Mouse (Mus musculus) spleen, adult 2 months (tissue): ENCODE measurements around the gene Gphn. TPM values are rescaled to one million over a fixed set of nuclear protein-coding genes. Genes with fewer than 3 reads are reported as not detected.
A peak's percentile ranks its signal among the peaks of the same experiment; 100 is the strongest.
"Not testable (repeated sequence)": the region's sequence is repeated elsewhere in the genome, so short reads cannot be mapped to it uniquely, and the experiment has no call there.

Source experiments
- DNase-seq, 2 experiments: peaks; one replicate each; pipeline versions ENCODE4 v3.0.0 to v3.0.0-alpha.2; 2012 to 2021; ENCODE audit warnings: low spot score in 2 of 2, low read depth in 1 of 2
- H3K27ac ChIP-seq: fragments of 200-500 bp; 2 replicates; pipeline ENCODE4 v1.5.1; 2012; ENCODE audit warnings: low read length, inconsistent platforms; ENCODE audit not compliant: insufficient read depth
- H3K27me3 ChIP-seq: fragments of 200-500 bp; 2 replicates; pipeline ENCODE4 v1.6.1; 2012; ENCODE audit warnings: mild to moderate bottlenecking, moderate library complexity, low read length, inconsistent platforms; ENCODE audit not compliant: control insufficient read depth, insufficient read depth
- H3K36me3 ChIP-seq: fragments of 200-500 bp; 2 replicates; pipeline ENCODE4 v1.6.1; 2012; ENCODE audit warnings: mild to moderate bottlenecking, low read length, inconsistent platforms; ENCODE audit not compliant: control insufficient read depth, insufficient read depth
- H3K4me1 ChIP-seq: fragments of 200-500 bp; 2 replicates; pipeline ENCODE4 v1.6.1; 2011; ENCODE audit warnings: inconsistent platforms; ENCODE audit not compliant: control insufficient read depth, insufficient read depth, insufficient read length
- H3K4me3 ChIP-seq: fragments of 200-500 bp; 2 replicates; pipeline ENCODE4 v1.5.1; 2011; ENCODE audit warnings: mild to moderate bottlenecking, inconsistent platforms; ENCODE audit not compliant: insufficient read depth, insufficient read length; ENCODE audit errors: extremely low read depth
- CTCF ChIP-seq: fragments of 200-500 bp; IDR thresholded peaks from 2 replicates; pipeline ENCODE4 v1.5.1; 2011; ENCODE audit warnings: mild to moderate bottlenecking, inconsistent platforms; ENCODE audit not compliant: insufficient read depth, insufficient read length, insufficient replicate concordance; ENCODE audit errors: extremely low read depth
- POLR2A ChIP-seq: fragments of 200-500 bp; IDR thresholded peaks from 2 replicates; pipeline ENCODE4 v1.6.1; 2011; ENCODE audit warnings: low read depth, low read length, inconsistent platforms
- WGBS: fragments of 180-500 bp; shearing (Covaris S2); methylation state at CpG from one replicate; pipeline ENCODE4 v1.1.7; 2018; 5-methylcytosine and 5-hydroxymethylcytosine counted together
- polyA plus RNA-seq: library from polyadenylated mRNA; depleted of rRNA; stranded (reverse); fragments of >200 nt; gene quantifications from 2 replicates; pipeline ENCODE4 v1.2.3, GENCODE M21; 2012

Gene Gphn
- polyA plus RNA-seq, 1 experiment = 4.3 TPM

DNA sequence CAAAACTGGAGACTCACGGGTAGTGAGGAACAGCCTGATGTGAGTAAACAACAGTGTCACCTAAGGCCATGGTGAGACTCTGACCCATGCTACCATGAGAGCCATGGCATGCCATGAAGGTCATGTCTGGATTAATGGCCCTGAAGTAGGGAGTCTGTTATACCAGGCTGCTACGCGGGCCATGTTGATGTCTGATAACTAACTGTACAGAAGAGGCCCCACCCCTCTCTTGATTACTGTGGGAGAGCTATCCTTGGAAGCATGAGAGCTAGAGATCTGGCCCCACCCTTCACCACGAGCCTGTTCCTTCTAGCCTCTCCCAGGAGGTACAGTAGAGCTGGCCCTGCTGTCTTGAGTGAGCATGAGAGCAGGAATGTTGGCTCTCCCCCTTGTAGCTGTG lies 101.8 kb downstream of the Gphn start:
- Histone ChIP-seq H3K4me1 (no peaks in the 10 kb centered on the region), H3K27me3 (no peaks in the 10 kb centered on the region), H3K36me3 (no peaks in the 10 kb centered on the region), H3K4me3 (no peak overlapping the region), H3K27ac (no peak overlapping the region)
- TF ChIP-seq CTCF = no peak
- TF ChIP-seq POLR2A = no peak
- WGBS = 91% methylated on average over 4 of the region's 4 CpGs
- no peak for DNase-seq

DNA sequence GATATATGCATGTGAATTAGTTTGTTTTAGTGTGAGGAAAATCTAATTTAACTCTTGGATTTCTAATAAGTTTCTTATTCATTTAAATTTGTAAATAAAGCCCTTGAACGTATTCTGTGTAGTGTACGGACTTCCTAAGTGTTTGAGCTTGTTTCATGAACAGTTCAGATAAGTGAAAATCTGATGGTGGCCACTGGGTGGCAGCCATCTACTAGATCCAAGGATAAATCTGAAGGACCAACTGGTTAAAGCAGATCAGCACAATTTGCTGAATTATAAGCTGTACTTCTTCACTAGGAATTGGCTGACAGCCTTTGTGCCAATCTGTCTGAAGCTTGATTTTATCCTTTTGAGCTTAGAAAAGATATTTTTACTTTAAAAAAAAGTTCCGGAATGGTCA lies 105.9 kb downstream of the Gphn start:
- H3K27ac ChIP-seq = no peak overlapping the region
- H3K4me1 ChIP-seq = no peaks in the 10 kb centered on the region
- H3K4me3 ChIP-seq = no peak overlapping the region
- DNase-seq = peak in 1 of 2 experiments; percentile 18
- WGBS = 66% methylated on average over 3 of the region's 3 CpGs
- TF ChIP-seq CTCF (no peak), POLR2A (no peak)
- no peaks in the 10 kb centered on the region for H3K36me3 ChIP-seq
- no peaks in the 10 kb centered on the region for H3K27me3 ChIP-seq

DNA sequence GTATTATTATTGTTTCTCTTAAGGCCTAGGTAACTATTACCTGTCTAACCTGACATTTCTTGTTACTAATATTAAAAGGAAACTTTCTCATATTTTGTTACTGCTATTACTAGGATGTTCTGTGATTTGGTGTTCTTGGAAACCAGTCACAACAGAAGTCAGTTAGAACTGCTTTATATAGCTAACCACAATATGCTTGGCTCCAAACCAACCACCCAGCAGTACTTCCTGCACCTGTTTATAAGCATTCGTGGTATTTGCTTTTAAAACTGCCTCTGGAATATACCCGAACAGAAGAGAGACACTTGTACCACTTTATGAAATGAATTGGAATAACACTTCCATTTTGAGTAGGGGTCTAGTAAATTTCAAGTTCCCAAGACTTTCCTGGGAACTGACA lies 130.3 kb downstream of the Gphn start:
- peak in 1 of 2 experiments; percentile 1 for DNase-seq
- no peaks in the 10 kb centered on the region for H3K4me1 ChIP-seq
- H3K36me3 ChIP-seq = no peaks in the 10 kb centered on the region
- 7% methylated on average over 2 of the region's 2 CpGs for WGBS
- no peak overlapping the region for H3K4me3 ChIP-seq
- H3K27me3 ChIP-seq = no peaks in the 10 kb centered on the region
- TF ChIP-seq POLR2A = no peak
- H3K27ac ChIP-seq = no peak overlapping the region

DNA sequence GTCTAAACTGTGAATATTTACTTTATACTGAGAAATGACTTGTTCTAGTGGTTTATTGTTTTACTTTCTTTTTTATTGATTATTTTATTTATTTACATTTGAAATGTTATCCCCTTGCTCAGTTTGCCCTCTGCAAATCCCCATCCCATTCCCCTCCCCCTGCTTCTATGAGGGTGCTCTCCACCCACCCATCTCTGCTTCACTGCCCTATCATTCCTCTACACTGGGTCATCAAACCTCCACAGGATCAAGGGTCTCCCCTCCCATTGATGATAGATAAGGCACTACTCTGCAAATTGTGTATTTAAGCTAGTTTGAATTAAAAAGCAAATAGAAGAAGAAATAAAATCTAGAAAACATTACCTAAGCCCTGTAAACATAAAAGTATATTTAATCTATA lies 163.1 kb downstream of the Gphn start:
- no peaks in the 10 kb centered on the region for H3K4me1 ChIP-seq
- no peaks in the 10 kb centered on the region for H3K27me3 ChIP-seq
- TF ChIP-seq CTCF (no peak), POLR2A (no peak)
- H3K36me3 ChIP-seq = no peaks in the 10 kb centered on the region
- no peak for DNase-seq
- H3K27ac ChIP-seq = no peak overlapping the region
- H3K4me3 ChIP-seq = no peak overlapping the region

DNA sequence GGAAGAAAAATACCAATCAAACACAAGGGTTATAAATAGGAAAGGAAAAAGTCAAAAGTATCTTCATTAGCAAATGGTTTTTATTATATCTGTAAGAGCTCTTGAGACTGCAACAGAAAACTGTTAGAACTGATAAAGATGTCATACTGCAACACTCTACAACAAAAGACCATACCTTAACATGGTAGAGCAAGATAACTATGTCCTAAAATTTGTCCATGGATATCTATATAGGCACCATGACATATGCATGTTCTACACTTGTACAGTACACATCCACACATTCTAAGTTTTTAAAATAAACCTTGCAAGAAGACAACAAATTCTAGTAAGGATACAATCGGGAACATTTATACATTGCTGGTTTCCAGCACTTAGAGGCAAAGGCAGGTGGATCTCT lies 169.1 kb downstream of the Gphn start:
- H3K36me3 ChIP-seq = no peaks in the 10 kb centered on the region
- no peak for DNase-seq
- no peaks in the 10 kb centered on the region for H3K4me1 ChIP-seq
- no peak overlapping the region for H3K4me3 ChIP-seq
- H3K27ac ChIP-seq = no peak overlapping the region
- TF ChIP-seq POLR2A (no peak), CTCF (no peak)
- 87% methylated on average over 1 of the region's 1 CpGs for WGBS
- H3K27me3 ChIP-seq = no peaks in the 10 kb centered on the region

DNA sequence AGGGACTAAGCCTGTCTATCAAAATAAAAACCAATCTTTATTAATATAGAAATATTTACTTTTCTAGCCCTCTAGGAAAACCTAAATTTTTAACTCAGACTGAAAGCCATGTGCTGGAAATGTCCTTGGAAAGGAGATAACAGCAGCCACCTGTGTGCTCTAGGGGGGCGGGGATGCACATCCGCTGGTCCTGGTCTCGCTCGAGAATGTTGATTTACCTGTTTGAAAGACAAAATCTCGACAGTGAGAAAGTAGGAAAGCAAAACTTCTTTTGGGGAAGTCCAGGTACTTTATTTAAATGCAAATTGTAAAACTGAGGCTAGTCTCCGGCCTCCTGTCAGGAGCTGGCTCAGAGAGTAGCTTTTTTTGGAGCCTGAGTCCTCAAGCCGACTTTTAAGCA lies 181.3 kb downstream of the Gphn start:
- not testable (repeated sequence) for DNase-seq, H3K4me1 ChIP-seq, H3K27me3 ChIP-seq, H3K4me3 ChIP-seq, H3K27ac ChIP-seq, H3K36me3 ChIP-seq
- 84% methylated on average over 7 of the region's 7 CpGs for WGBS

DNA sequence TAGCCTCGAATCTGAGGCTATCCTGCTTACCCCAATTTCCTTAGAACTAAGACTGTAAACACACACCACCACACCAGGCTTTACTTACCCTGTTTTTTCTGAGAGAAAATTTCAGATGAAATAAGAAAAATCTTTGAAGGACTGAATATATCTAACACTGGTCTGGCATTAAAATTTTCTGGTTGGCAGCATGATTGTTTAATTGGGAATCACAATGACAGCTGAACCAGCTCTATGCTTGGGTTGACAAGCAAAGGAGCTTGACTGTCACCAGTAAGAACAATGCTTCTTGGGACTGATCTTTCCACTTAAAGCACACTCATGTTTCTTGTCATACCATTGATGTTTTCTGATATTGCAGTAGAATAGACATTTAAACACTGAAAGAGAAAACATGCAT lies 296.0 kb downstream of the Gphn start:
- TF ChIP-seq CTCF (no peak), POLR2A (no peak)
- Histone ChIP-seq H3K4me3 (no peak overlapping the region), H3K27ac (no peak overlapping the region), H3K36me3 (no peaks in the 10 kb centered on the region), H3K4me1 (no peaks in the 10 kb centered on the region), H3K27me3 (no peaks in the 10 kb centered on the region)
- WGBS = 69% methylated on average over 1 of the region's 1 CpGs
- no peak for DNase-seq

DNA sequence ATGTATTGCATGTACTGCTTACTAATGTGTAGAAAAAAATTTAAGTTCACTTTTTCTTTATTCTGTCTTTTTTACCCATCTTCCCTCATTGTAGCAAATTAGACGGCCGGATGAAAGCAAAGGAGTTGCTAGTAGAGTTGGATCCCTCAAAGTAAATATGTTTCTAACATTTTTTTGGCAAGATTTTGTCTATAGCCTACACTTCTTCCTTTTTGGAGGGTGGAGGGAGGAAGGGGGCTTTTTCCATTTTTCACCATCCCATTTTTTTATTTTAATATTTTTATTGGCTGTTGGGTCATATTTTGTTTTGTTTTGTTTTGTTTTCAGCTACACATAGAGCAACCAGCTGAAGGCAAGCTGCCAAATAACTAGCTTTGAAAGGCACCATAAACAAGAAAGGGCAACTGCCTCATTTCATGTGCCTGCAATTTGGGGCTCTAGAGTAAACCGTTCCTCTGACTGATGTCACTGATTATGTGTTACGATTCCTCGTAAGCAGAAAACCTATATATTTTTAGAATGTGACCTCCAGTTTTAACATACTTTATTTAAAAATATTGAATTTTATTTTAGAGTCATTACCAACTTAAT lies 296.7 kb downstream of the Gphn start:
- H3K4me3 ChIP-seq = no peak overlapping the region
- H3K36me3 ChIP-seq = no peaks in the 10 kb centered on the region
- DNase-seq = no peak
- no peaks in the 10 kb centered on the region for H3K27me3 ChIP-seq
- WGBS = 95% methylated on average over 5 of the region's 5 CpGs
- H3K27ac ChIP-seq = no peak overlapping the region
- TF ChIP-seq POLR2A (no peak), CTCF (no peak)
- no peaks in the 10 kb centered on the region for H3K4me1 ChIP-seq

DNA sequence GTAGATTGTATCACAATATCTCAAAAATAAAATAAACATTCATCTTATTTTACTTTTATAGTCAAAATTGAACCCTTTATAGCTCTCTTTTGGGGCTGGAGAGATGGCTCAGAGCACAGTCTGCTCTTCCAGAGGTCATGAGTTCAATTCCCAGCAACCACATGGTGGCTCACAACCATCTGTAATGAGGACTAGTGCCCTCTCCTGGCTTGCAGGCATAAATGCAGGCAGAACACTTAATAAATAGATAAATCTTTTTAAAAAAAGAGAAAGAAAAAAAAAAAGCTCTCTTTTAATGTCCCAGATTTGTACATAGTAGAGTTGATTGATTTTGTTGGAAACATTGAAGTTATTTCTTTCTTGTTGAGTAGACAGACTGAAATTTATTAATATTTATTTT lies 311.4 kb downstream of the Gphn start:
- H3K27ac ChIP-seq, DNase-seq, H3K36me3 ChIP-seq, H3K4me1 ChIP-seq, H3K4me3 ChIP-seq, H3K27me3 ChIP-seq: not testable (repeated sequence)
